Mouse (Mus musculus): ENCODE measurements at regions not wholly inside any gene's neighbourhood (a gene's known extent, or its start where the extent isn't known, plus 50 kb on each side); places are given as distances from the start of the nearest gene placed in this dataset.

- no peaks in the 10 kb centered on the region for H3K27me3 ChIP-seq
- CTCF ChIA-PET = no interaction called here
- in situ Hi-C loops (cut with MboI; ENCODE audit: low pct_unique_long_range_greater_than_20kb) = no loop called here
- no peak for DNase-seq (ENCODE audit: low read depth, low spot score)
- POLR2A ChIA-PET = interaction anchor here (1.0 kb wide), 1 partner anchor 9 kb away, joined by 3 read pairs; no protein-coding TSS in a partner anchor
- no peak for ATAC-seq
- TF ChIP-seq CTCF (IDR thresholded peaks at IDR 0.05) = no peak
Measured at GRCm38 (mm10) chr13:102174431-102174830, 406.4 kb upstream of the Pik3r1 start.

DNA sequence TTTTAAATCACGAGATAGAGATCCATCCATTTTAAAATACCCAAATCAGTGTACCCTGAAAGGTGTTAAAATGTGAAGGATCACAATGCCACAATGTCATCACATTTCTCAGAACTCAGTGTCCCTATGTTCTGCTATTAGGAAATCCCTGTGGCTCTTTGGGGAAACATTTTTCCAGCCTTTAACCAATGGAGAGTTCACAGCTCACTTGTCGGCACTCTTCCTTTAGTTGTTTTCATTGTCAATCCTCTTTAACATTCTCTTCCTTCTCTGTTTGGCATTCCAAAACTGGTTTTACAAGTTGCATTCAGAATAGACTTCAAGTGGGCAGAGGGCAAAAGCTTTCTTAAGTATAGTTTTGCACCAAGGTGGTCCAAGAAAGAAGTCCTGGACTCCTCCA is 406.9 kb upstream of the Pik3r1 start:
- no peak for ATAC-seq
- in situ Hi-C loops (cut with MboI; ENCODE audit: low pct_unique_long_range_greater_than_20kb) = no loop called here
- no peak for DNase-seq (ENCODE audit: low read depth, low spot score)
- TF ChIP-seq CTCF (IDR thresholded peaks at IDR 0.05) = no peak
- ChIA-PET POLR2A (interaction anchor here (1.0 kb wide), 1 partner anchor 10 kb away, joined by 3 read pairs; no protein-coding TSS in a partner anchor), CTCF (no interaction called here)
- H3K27me3 ChIP-seq = no peaks in the 10 kb centered on the region

DNA sequence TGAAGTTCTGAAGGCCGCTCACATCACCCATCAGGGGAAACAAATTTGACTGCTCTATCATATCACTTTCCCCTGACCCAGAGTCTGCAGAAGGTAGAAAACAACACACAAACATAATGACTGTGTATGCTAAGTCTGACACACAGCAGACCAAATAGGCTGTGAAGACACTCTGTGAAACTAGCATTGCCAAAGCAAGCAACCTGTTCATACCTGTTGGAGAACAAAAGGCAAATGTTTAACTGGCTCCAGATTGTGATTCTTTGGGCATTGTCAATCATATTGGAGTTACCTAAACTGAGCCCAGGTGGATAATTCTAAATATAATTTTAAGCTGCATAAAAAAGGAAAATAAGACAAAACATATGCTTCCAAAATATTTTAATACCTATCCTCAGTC is 407.4 kb upstream of the Pik3r1 start:
- ChIA-PET CTCF (no interaction called here), POLR2A (interaction anchor here (1.0 kb wide), 1 partner anchor 10 kb away, joined by 3 read pairs; no protein-coding TSS in a partner anchor)
- DNase-seq (ENCODE audit: low read depth, low spot score) (no peak), ATAC-seq (no peak)
- no peaks in the 10 kb centered on the region for H3K27me3 ChIP-seq
- in situ Hi-C loops (cut with MboI; ENCODE audit: low pct_unique_long_range_greater_than_20kb) = no loop called here
- no peak for TF ChIP-seq CTCF (IDR thresholded peaks at IDR 0.05)

DNA sequence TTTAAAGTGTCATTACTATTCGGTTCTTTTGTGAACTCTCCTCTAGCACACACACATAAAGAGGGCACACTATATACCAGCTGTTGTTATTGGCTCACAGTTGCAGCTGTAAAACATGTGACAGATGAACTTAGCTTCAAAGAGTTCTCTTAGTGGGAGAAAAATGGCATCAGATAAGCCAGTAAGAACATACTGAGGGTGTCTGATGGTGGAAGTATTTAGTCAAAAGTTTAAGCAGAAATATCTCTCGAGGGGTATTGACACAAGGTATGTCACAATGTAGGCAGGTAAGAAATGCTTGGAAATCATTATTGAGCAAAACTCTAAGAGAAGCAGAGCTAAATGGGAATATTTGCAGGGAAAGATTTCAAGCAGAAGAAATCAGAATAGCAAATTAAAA is 408.4 kb upstream of the Pik3r1 start:
- DNase-seq (ENCODE audit: low read depth, low spot score) (no peak), ATAC-seq (no peak)
- ChIA-PET CTCF (no interaction called here), POLR2A (no interaction called here)
- in situ Hi-C loops (cut with MboI; ENCODE audit: low pct_unique_long_range_greater_than_20kb) = no loop called here
- TF ChIP-seq CTCF (IDR thresholded peaks at IDR 0.05) = no peak
- no peaks in the 10 kb centered on the region for H3K27me3 ChIP-seq

- ATAC-seq (no peak), DNase-seq (ENCODE audit: low read depth, low spot score) (no peak)
- CTCF ChIA-PET = no interaction called here
- POLR2A ChIA-PET = no interaction called here
- in situ Hi-C loops (cut with MboI; ENCODE audit: low pct_unique_long_range_greater_than_20kb) = no loop called here
- no peaks in the 10 kb centered on the region for H3K27me3 ChIP-seq
- TF ChIP-seq CTCF (IDR thresholded peaks at IDR 0.05) = no peak
Measured at GRCm38 (mm10) chr13:102194716-102195115, 426.7 kb upstream of the Pik3r1 start.

GRCm38 (mm10) chr13:102202301-102202700 is 434.3 kb upstream of the Pik3r1 start:
- no peaks in the 10 kb centered on the region for H3K27me3 ChIP-seq
- POLR2A ChIA-PET = no interaction called here
- DNase-seq (ENCODE audit: low read depth, low spot score) (no peak), ATAC-seq (no peak)
- CTCF ChIA-PET = interaction anchor here (1.2 to 1.5 kb wide), 2 partner anchors 11 to 15 kb away, joined by 3 read pairs; no protein-coding TSS in a partner anchor
- TF ChIP-seq CTCF (IDR thresholded peaks at IDR 0.05) = no peak
- in situ Hi-C loops (cut with MboI; ENCODE audit: low pct_unique_long_range_greater_than_20kb) = no loop called here

DNA sequence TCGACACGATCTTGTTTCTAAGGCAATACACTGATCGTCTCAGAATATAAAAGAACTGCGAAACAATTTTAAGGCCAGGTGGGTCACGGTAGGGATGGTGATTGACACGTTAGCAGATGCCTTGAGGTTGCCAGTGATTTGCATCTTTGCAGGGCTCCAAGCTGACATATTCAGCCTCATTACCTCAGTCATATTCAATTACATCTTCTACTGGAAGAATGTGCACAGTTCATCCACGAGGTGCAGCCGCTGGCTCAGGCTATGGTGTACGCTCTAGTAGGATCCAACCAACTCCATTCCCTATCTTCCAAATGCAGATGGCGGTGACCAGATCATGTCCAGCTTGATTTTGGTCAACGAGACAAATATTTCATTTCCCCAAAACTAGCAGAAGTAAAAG is 450.5 kb upstream of the Pik3r1 start:
- CTCF ChIA-PET = interaction anchor here (1.2 kb wide), 2 partner anchors 9 to 15 kb away, joined by 3 to 4 read pairs; no protein-coding TSS in a partner anchor
- H3K27me3 ChIP-seq = no peaks in the 10 kb centered on the region
- no peak for TF ChIP-seq CTCF (IDR thresholded peaks at IDR 0.05)
- POLR2A ChIA-PET = no interaction called here
- ATAC-seq (no peak), DNase-seq (ENCODE audit: low read depth, low spot score) (no peak)
- in situ Hi-C loops (cut with MboI; ENCODE audit: low pct_unique_long_range_greater_than_20kb) = no loop called here

DNA sequence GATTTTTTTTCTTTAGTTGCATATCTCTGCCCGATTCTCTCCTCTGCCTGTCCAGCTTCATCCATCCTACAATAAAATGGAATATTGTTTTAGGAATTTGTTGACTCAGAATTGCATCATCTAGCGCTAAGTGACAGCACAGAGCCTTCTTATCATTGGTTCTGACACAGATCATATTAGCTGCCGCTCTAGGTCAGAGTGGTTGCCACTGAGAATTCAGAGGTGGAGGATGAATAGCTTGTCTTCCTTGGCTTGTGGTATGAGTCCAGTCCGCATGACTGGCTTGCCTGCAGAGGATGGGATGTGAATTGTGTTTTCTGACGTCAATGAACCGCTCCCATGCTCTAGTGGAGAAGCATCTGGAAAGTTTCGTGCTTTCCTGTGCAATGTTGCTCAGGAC is 462.3 kb upstream of the Cd180 start:
- ChIA-PET CTCF (no interaction called here), POLR2A (no interaction called here)
- ATAC-seq (no peak), DNase-seq (ENCODE audit: low read depth, low spot score) (no peak)
- TF ChIP-seq CTCF (IDR thresholded peaks at IDR 0.05) = no peak
- in situ Hi-C loops (cut with MboI; ENCODE audit: low pct_unique_long_range_greater_than_20kb) = loop anchor here (10.0 kb wide), 3 partner anchors 224 to 466 kb away; partner anchors contain the start of gene Pik3r1
- no peaks in the 10 kb centered on the region for H3K27me3 ChIP-seq

DNA sequence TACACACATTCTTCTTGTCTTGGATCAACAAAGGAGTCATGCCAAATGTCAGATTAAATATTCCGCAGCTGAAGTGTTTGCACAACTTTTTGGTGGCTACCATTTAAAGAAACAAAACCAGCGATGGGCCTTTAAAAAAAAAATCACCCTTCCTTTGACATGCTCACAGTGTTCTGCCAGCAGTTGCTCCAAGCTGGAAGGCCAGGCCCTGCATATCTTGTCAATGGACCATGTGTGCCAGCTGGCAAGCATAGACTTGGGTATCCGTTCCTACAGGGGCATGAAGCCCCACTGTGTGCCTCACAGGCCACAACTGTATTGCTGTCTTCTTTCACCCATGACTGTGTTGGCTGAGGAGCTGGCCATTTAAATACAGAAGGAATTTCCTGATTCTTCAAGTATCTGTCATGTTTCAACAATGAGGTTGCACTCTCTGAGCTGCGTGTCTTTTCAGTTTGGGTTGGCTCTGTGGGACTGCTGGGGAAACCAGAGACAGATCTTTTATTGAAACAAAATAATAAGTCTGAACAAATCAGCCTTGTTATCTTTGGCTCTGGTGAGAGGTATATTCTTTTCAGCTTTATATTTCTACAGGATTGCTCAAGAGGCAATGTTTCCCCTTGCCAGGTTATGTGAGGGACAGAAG is 460.9 kb upstream of the Cd180 start:
- no peak for TF ChIP-seq CTCF (IDR thresholded peaks at IDR 0.05)
- POLR2A ChIA-PET = no interaction called here
- CTCF ChIA-PET = interaction anchor here (1.0 kb wide), 1 partner anchor 411 kb away, joined by 3 read pairs; no protein-coding TSS in a partner anchor
- no peaks in the 10 kb centered on the region for H3K27me3 ChIP-seq
- DNase-seq (ENCODE audit: low read depth, low spot score) (peak; percentile 64), ATAC-seq (peak; percentile 74)
- in situ Hi-C loops (cut with MboI; ENCODE audit: low pct_unique_long_range_greater_than_20kb) = loop anchor here (10.0 kb wide), 3 partner anchors 222 to 468 kb away; partner anchors contain the start of gene Pik3r1

- DNase-seq (ENCODE audit: low read depth, low spot score) (no peak), ATAC-seq (no peak)
- ChIA-PET CTCF (no interaction called here), POLR2A (no interaction called here)
- H3K27me3 ChIP-seq = no peaks in the 10 kb centered on the region
- TF ChIP-seq CTCF (IDR thresholded peaks at IDR 0.05) = no peak
- in situ Hi-C loops (cut with MboI; ENCODE audit: low pct_unique_long_range_greater_than_20kb) = no loop called here
Measured at GRCm38 (mm10) chr13:102250884-102251283, 442.5 kb upstream of the Cd180 start.

GRCm38 (mm10) chr13:102251709-102252108 is 441.6 kb upstream of the Cd180 start:
- H3K27me3 ChIP-seq = no peaks in the 10 kb centered on the region
- in situ Hi-C loops (cut with MboI; ENCODE audit: low pct_unique_long_range_greater_than_20kb) = no loop called here
- POLR2A ChIA-PET = no interaction called here
- TF ChIP-seq CTCF (IDR thresholded peaks at IDR 0.05) = no peak
- CTCF ChIA-PET = no interaction called here
- no peak for DNase-seq (ENCODE audit: low read depth, low spot score)
- ATAC-seq = no peak

All from Patski (cell line).